Mouse (Mus musculus) forebrain, embryonic 14.5 days (tissue): ENCODE measurements around the gene Havcr2. TPM values are rescaled to one million over a fixed set of nuclear protein-coding genes. Genes with fewer than 3 reads are reported as not detected.

ENCODE experiments used
- ATAC-seq: fragments of 200-750 bp; cut with Nextera tagmentation; 2 replicates; pipeline ENCODE4 v1.8.0; 2017; ENCODE audit warnings: mild to moderate bottlenecking, moderate library complexity
- DNase-seq: peaks from one replicate; pipeline ENCODE4 v3.0.0-alpha.2; 2015; ENCODE audit warnings: low spot score
- H3K27ac ChIP-seq: fragments of 300-500 bp; sonication (generic); 2 replicates; pipeline ENCODE4 v1.5.1; 2014; ENCODE audit warnings: low read depth, mild to moderate bottlenecking, control low read depth, low read length, moderate library complexity
- H3K27me3 ChIP-seq: fragments of 300-500 bp; sonication (generic); replicated peaks from 2 replicates; pipeline ENCODE4 v1.6.1; 2014; ENCODE audit warnings: low read length, control low read depth, mixed read lengths; ENCODE audit not compliant: control insufficient read depth, insufficient read depth
- H3K36me3 ChIP-seq: fragments of 300-500 bp; sonication (generic); 2 replicates; pipeline ENCODE4 v1.6.1; 2014; ENCODE audit warnings: low read length, control low read depth; ENCODE audit not compliant: control insufficient read depth, insufficient read depth
- H3K4me1 ChIP-seq: fragments of 300-500 bp; sonication (generic); 2 replicates; pipeline ENCODE4 v1.6.1; 2014; ENCODE audit warnings: antibody characterized with exemption, low read length, control low read depth; ENCODE audit not compliant: control insufficient read depth, insufficient read depth
- H3K4me2 ChIP-seq: fragments of 300-500 bp; sonication (generic); 2 replicates; pipeline ENCODE4 v1.6.1; 2014; ENCODE audit warnings: mild to moderate bottlenecking, control low read depth, low read length
- H3K4me3 ChIP-seq: fragments of 300-500 bp; sonication (generic); 2 replicates; pipeline ENCODE4 v1.5.1; 2014; ENCODE audit warnings: low read depth, low read length, control low read depth
- H3K9ac ChIP-seq: fragments of 300-500 bp; sonication (generic); 2 replicates; pipeline ENCODE4 v1.6.1; 2014; ENCODE audit warnings: mild to moderate bottlenecking, low read length, control low read depth, moderate library complexity
- H3K9me3 ChIP-seq: fragments of 300-500 bp; sonication (generic); replicated peaks from 2 replicates; pipeline ENCODE4 v1.6.1; 2016; ENCODE audit warnings: low read length, control low read depth, mixed read lengths; ENCODE audit not compliant: control insufficient read depth
- WGBS: fragments of 180-500 bp; shearing (Covaris S2); extraction: QIAGEN DNeasy Blood & Tissue Kit; methylation state at CpG from one replicate; pipeline ENCODE4 v1.1.7; 2014; 5-methylcytosine and 5-hydroxymethylcytosine counted together
- polyA plus RNA-seq: library from polyadenylated mRNA; unstranded; fragments of >200 nt; fragmentation: Nextera tagmentation; extraction: Ambion mirVana; gene quantifications from 2 replicates; pipeline ENCODE4 v1.2.1, GENCODE M21; 2014

The Havcr2 gene
- polyA plus RNA-seq, 1 experiment from 2014 or later = 0.11 TPM

GRCm38 (mm10) chr11:46447644-46448484, 6.9 kb upstream of the Havcr2 start:
- ATAC-seq (no peak), DNase-seq (no peak)
- no peak overlapping the region for H3K9ac ChIP-seq
- no peaks in the 10 kb centered on the region for H3K4me1 ChIP-seq
- no peaks in the 10 kb centered on the region for H3K27me3 ChIP-seq
- H3K9me3 ChIP-seq = no peaks in the 10 kb centered on the region
- no peak overlapping the region for H3K27ac ChIP-seq
- no peak overlapping the region for H3K4me2 ChIP-seq
- H3K36me3 ChIP-seq = 0 out of 2 replicates have a peak, but pooled peaks cover 9% of the 10 kb centered on the region
- H3K4me3 ChIP-seq = no peak overlapping the region
- 74% methylated on average over 13 of the region's 13 CpGs for WGBS

DNA sequence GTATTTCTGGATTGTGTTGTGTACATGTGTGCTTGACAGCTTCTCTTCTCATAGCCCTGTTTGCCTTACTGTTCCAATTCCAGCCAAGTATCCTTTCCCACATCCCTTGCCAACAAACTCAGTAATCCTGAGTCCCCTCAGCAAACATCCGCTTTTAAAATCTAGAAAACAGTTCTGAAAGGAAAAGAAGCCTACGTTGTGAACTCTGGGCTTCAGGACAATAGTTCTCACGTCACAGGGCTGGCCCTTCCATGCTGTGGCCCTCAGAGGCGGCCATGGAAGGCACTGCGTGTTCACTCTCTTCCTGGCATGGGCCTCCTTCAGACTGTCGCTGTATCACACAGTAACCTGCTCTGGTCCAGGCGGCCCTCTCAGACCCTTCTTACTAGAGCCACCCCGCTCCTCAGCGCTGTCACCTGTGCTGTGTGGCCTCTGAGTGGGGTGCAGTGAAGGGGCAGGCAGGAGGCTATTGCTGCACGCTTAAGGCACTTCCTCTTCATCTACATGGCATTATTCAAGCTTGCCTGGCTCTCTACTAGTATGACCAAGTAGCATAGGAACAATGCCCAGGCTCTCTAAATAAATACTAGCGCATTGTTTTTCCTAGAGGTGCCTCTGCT, 5.2 kb upstream of the Havcr2 start:
- Histone ChIP-seq H3K9me3 (no peaks in the 10 kb centered on the region), H3K4me3 (no peak overlapping the region), H3K36me3 (0 out of 2 replicates have a peak, but pooled peaks cover 3% of the 10 kb centered on the region), H3K4me2 (no peak overlapping the region), H3K27ac (no peak overlapping the region), H3K4me1 (no peaks in the 10 kb centered on the region), H3K27me3 (no peaks in the 10 kb centered on the region), H3K9ac (no peak overlapping the region)
- DNase-seq (no peak), ATAC-seq (no peak)
- WGBS = 87% methylated on average over 11 of the region's 11 CpGs

DNA sequence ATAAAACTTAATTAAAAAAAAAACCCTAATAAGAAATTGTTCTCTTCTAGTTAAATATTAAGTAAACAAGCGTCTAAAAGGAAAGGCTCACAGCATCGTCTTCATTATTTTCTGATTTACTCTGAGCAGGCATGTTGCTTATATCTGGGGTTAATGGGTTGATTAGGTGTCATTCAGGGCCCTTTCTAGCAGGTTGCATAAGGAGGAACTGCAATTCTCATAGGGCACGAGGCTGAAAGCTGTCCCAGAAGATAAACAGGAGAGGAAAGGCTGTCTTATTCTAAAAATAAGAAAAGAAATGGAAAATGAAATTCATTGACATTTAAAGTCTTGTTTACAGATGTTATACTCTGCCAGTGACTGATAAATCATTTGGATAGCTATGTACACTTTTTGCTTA, 5.2 kb downstream of the Havcr2 start:
- 85% methylated on average over 3 of the region's 3 CpGs for WGBS
- DNase-seq (no peak), ATAC-seq (no peak)
- Histone ChIP-seq H3K4me1 (no peaks in the 10 kb centered on the region), H3K4me2 (no peak overlapping the region), H3K4me3 (no peak overlapping the region), H3K36me3 (no peaks in the 10 kb centered on the region), H3K27me3 (no peaks in the 10 kb centered on the region), H3K9ac (no peak overlapping the region), H3K9me3 (no peaks in the 10 kb centered on the region), H3K27ac (no peak overlapping the region)

DNA sequence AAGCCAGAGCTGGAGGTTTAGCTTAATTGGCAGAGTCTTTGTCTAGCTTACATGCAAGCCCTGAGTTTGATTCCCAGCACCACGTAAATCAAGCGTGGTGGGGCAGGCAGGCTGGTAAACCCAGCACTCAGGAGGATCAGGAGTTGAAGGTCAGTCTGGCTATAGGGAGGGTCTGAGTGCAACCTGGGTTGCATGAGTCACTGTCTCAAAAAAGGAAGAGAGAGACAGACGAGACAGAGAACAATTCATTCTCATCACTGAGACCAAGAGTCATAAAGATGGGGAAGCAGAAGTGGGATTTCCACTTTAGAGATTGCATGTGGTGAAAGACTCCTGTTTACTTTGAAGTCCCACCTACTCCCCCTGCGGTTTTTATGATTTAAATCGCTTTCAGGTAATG, 6.6 kb downstream of the Havcr2 start:
- Histone ChIP-seq H3K36me3 (no peaks in the 10 kb centered on the region), H3K4me3 (no peak overlapping the region), H3K4me2 (no peak overlapping the region), H3K9me3 (no peaks in the 10 kb centered on the region), H3K4me1 (no peaks in the 10 kb centered on the region), H3K9ac (no peak overlapping the region), H3K27ac (no peak overlapping the region), H3K27me3 (no peaks in the 10 kb centered on the region)
- ATAC-seq (no peak), DNase-seq (no peak)
- WGBS = 78% methylated on average over 5 of the region's 5 CpGs

GRCm38 (mm10) chr11:46461931-46462330, 7.2 kb downstream of the Havcr2 start:
- DNase-seq (no peak), ATAC-seq (no peak)
- Histone ChIP-seq H3K36me3 (no peaks in the 10 kb centered on the region), H3K4me1 (no peaks in the 10 kb centered on the region), H3K27me3 (no peaks in the 10 kb centered on the region), H3K4me2 (no peak overlapping the region), H3K27ac (no peak overlapping the region), H3K9ac (no peak overlapping the region), H3K9me3 (no peaks in the 10 kb centered on the region), H3K4me3 (no peak overlapping the region)
- 72% methylated on average over 5 of the region's 5 CpGs for WGBS

DNA sequence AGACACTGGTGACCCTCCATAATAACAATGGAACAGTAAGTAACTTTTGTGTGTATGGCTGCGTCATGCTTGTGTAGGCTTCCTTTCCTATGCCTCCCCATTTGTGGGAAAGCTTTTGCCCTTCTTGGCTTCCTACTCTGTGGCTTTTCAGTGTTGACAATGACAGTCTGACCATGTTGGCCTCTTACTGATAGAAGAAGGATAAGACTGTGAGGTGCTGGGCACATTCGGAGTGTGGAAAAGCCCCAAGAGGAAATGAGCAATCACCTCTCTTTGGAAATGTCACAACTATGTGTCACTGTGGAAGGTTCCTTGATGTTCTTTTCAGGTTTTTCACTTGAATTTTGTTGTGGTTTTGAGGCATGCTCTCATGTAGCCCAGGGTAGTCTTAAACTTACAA, 12.1 kb downstream of the Havcr2 start:
- 90% methylated on average over 2 of the region's 2 CpGs for WGBS
- no peak for ATAC-seq

DNA sequence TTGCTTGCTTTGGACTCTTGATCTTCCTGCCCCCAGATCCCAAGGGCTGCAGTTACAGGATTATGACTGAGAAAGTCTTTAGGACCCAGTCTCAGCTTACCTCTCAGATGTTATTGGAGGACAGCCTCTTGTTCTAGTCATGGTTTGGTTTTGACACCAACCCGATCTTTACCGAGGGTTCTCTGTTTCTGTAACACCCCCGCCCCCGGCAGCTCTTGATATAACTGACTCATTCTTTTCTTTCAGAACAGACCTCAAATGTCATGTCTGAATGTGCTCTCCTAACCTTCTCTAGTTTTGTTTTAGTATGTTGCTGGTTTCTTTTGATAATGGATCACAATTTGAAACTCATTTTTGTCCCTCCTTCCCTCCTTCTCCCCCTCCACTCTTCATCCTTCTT, 19.5 kb downstream of the Havcr2 start:
- Histone ChIP-seq H3K27ac (no peak overlapping the region), H3K9me3 (no peaks in the 10 kb centered on the region), H3K9ac (no peak overlapping the region), H3K36me3 (no peaks in the 10 kb centered on the region), H3K27me3 (no peaks in the 10 kb centered on the region), H3K4me3 (no peak overlapping the region), H3K4me1 (no peaks in the 10 kb centered on the region), H3K4me2 (no peak overlapping the region)
- DNase-seq = no peak
- WGBS = 96% methylated on average over 4 of the region's 4 CpGs
- no peak for ATAC-seq

More for the DNA sequence above, 12.1 kb downstream of the Havcr2 start:
- Histone ChIP-seq H3K9me3 (no peaks in the 10 kb centered on the region), H3K4me1 (no peaks in the 10 kb centered on the region), H3K9ac (no peak overlapping the region), H3K27me3 (no peaks in the 10 kb centered on the region), H3K4me3 (no peak overlapping the region), H3K36me3 (no peaks in the 10 kb centered on the region), H3K27ac (no peak overlapping the region), H3K4me2 (no peak overlapping the region)
- no peak for DNase-seq

- 88% methylated on average over 9 of the region's 9 CpGs for WGBS
- no peaks in the 10 kb centered on the region for H3K36me3 ChIP-seq
- no peaks in the 10 kb centered on the region for H3K4me1 ChIP-seq
- H3K27me3 ChIP-seq = no peaks in the 10 kb centered on the region
- H3K4me3 ChIP-seq = no peak overlapping the region
- no peak overlapping the region for H3K4me2 ChIP-seq
- H3K9me3 ChIP-seq = no peaks in the 10 kb centered on the region
- no peak overlapping the region for H3K9ac ChIP-seq
- DNase-seq (no peak), ATAC-seq (no peak)
- H3K27ac ChIP-seq = no peak overlapping the region
Observed at GRCm38 (mm10) chr11:46479311-46479710, 24.6 kb downstream of the Havcr2 start.

DNA sequence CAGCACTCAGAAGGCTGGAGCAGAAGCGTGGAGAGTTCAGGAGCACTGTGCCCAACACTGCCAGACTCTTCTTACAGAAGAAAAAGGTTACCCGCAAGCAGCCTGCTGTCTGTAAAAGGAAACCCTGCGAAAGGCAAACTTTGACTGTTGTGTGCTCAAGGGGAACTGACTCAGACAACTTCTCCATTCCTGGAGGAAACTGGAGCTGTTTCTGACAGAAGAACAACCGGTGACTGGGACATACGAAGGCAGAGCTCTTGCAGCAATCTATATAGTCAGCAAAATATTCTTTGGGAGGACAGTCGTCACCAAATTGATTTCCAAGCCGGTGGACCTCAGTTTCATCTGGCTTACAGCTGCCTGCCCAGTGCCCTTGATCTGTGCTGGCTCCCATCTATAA, 25.8 kb downstream of the Havcr2 start:
- Histone ChIP-seq H3K4me3 (no peak overlapping the region), H3K9ac (no peak overlapping the region), H3K27me3 (no peaks in the 10 kb centered on the region), H3K27ac (no peak overlapping the region), H3K4me1 (no peaks in the 10 kb centered on the region), H3K9me3 (no peaks in the 10 kb centered on the region), H3K4me2 (no peak overlapping the region), H3K36me3 (no peaks in the 10 kb centered on the region)
- ATAC-seq (no peak), DNase-seq (no peak)
- 84% methylated on average over 7 of the region's 7 CpGs for WGBS
